ENCODE assay signal across 20 mouse cellular contexts in the genomic region with DNA sequence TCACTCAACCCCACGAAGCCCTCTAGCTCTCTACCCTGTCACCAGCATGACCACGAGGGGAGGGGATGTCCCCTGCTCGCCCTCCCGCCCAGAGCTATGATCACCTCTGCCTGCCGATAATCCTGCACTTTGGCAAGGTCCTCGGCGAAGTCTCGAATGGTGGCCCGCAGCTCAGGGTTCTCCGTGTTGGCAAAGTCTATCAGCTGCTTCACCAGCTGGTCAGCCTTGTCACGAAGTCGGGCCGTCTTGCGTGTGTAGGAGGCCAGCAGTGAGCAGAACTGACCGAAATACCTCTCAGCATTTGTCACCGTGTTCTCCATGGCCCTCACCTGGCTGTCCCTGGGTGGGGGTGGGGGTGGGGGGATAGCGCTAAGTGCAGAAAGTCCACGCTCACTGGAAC. TPM values are rescaled to one million over a fixed set of nuclear protein-coding genes. Genes with fewer than 3 reads are reported as not detected.
DNase-seq lines count a peak whose midpoint lies in the region; ATAC-seq and TF ChIP-seq lines count a peak whose summit lies in the region.
"Had no signal": no experiment of that assay in that cellular context is flagged by ENCODE, and none has a peak within 500 bp of the region (broad histone marks: within the 10 kb centered on the region; RNA-seq: fewer than 3 reads in every experiment).

No protein-coding gene starts in this region.

- peak; percentile 3 for DNase-seq in heart, postnatal 0 days (ENCODE audit: low spot score)
- no peak for DNase-seq in heart, embryonic 10.5 days (ENCODE audit: low spot score)
- peak; percentile 27 for DNase-seq in brain, adult 2 months (ENCODE audit: low read depth, low spot score)
- DNase-seq in kidney, adult 2 months: no peak
- DNase-seq: adrenal gland, adult 2 months; adrenal gland, postnatal 10 days; adrenal gland, postnatal 25 days; cerebellum, adult 11-12 months; cerebellum, adult 2 months; cerebellum, adult 9-10 months; cerebellum, postnatal 25 days had no signal

- ATAC-seq in heart, postnatal 0 days (ENCODE audit: insufficient read depth, low read depth): no peak
- ATAC-seq: forebrain, embryonic 14.5 days; forebrain, embryonic 16.5 days had no signal

- H3K4me1 ChIP-seq in heart, postnatal 0 days (ENCODE audit: control insufficient read depth, insufficient read depth): peaks cover 3% of the 10 kb centered on the region; the same call in 1 of the 2 replicates
- H3K4me1 ChIP-seq in heart, embryonic 10.5 days: peaks cover 34% of the 10 kb centered on the region
- no peaks in the 10 kb centered on the region for H3K4me1 ChIP-seq in kidney, adult 2 months (ENCODE audit: control insufficient read depth, insufficient read depth, low read length)

- H3K4me3 ChIP-seq in heart, postnatal 0 days (ENCODE audit: low read depth, low read length): no peak overlapping the region
- no peak overlapping the region for H3K4me3 ChIP-seq in heart, embryonic 10.5 days
- H3K4me3 ChIP-seq in myocyte: no peak overlapping the region
- H3K4me3 ChIP-seq in kidney, adult 2 months (ENCODE audit: insufficient read depth, low read depth, low read length): no peak overlapping the region
- H3K4me3 ChIP-seq: embryonic facial prominence, embryonic 10.5 days; embryonic facial prominence, embryonic 12.5 days; forebrain, embryonic 12.5 days had no signal

- TF ChIP-seq EP300 in heart, postnatal 0 days (IDR thresholded peaks at IDR 0.05; ENCODE audit: low read depth): no peak

- H3K79me2 ChIP-seq in myocyte (ENCODE audit: control insufficient read depth, insufficient read depth): no peaks in the 10 kb centered on the region

- no peaks in the 10 kb centered on the region for H3K36me3 ChIP-seq in heart, postnatal 0 days (replicated peaks; ENCODE audit: control insufficient read depth, insufficient read depth, low read length)
- H3K36me3 ChIP-seq in heart, embryonic 10.5 days: no peaks in the 10 kb centered on the region
- H3K36me3 ChIP-seq in myocyte (ENCODE audit: control insufficient read depth, insufficient read depth): no peaks in the 10 kb centered on the region
- H3K36me3 ChIP-seq in kidney, adult 2 months (ENCODE audit: control insufficient read depth, insufficient read depth, low read length): no peaks in the 10 kb centered on the region
- H3K36me3 ChIP-seq: embryonic facial prominence, embryonic 10.5 days; embryonic facial prominence, embryonic 12.5 days; forebrain, embryonic 12.5 days had no signal

- no peak overlapping the region for H3K27ac ChIP-seq in heart, postnatal 0 days (ENCODE audit: low read depth)
- H3K27ac ChIP-seq in heart, embryonic 10.5 days: no peak overlapping the region
- H3K27ac ChIP-seq in kidney, adult 2 months (ENCODE audit: insufficient read depth, low read depth, low read length): no peak overlapping the region
- H3K27ac ChIP-seq: embryonic facial prominence, embryonic 10.5 days; embryonic facial prominence, embryonic 12.5 days; forebrain, embryonic 12.5 days had no signal

- no peak for TF ChIP-seq CTCF in heart, postnatal 0 days (IDR thresholded peaks at IDR 0.05; ENCODE audit: low read depth)
- TF ChIP-seq CTCF in kidney, adult 2 months (conservative IDR thresholded peaks at IDR 0.05; ENCODE audit: insufficient read depth, insufficient read length, low read depth, low read length): no peak

- H3K27me3 ChIP-seq in heart, postnatal 0 days (ENCODE audit: control insufficient read depth, insufficient read depth, low read length): peaks cover 38% of the 10 kb centered on the region
- H3K27me3 ChIP-seq in heart, embryonic 10.5 days (ENCODE audit: insufficient read depth, poor library complexity, severe bottlenecking): peaks cover 58% of the 10 kb centered on the region
- H3K27me3 ChIP-seq in myocyte (ENCODE audit: control insufficient read depth, insufficient read depth, insufficient read length): peaks cover 7% of the 10 kb centered on the region
- H3K27me3 ChIP-seq in kidney, adult 2 months (replicated peaks; ENCODE audit: control insufficient read depth, insufficient read depth, low read length): no peaks in the 10 kb centered on the region; the same call in 1 of the 2 replicates

- no peak overlapping the region for H3K4me2 ChIP-seq in heart, postnatal 0 days (ENCODE audit: low read depth, low read length)
- no peak overlapping the region for H3K4me2 ChIP-seq in myocyte (ENCODE audit: low read depth)
- H3K4me2 ChIP-seq: embryonic facial prominence, embryonic 12.5 days; forebrain, embryonic 12.5 days had no signal

- H3ac ChIP-seq in myocyte (ENCODE audit: control insufficient read depth, insufficient read length): no peak overlapping the region

- no peak overlapping the region for H3K9ac ChIP-seq in heart, postnatal 0 days (replicated peaks; ENCODE audit: low read depth, low read length)
- H3K9ac ChIP-seq: embryonic facial prominence, embryonic 12.5 days; forebrain, embryonic 12.5 days had no signal

- no peak for TF ChIP-seq POLR2A in myocyte (IDR thresholded peaks at IDR 0.05; ENCODE audit: insufficient read length, low read depth)
- no peak for TF ChIP-seq POLR2A in kidney, adult 2 months (IDR thresholded peaks at IDR 0.05; ENCODE audit: low read depth, low read length)

- no peaks in the 10 kb centered on the region for H3K9me3 ChIP-seq in heart, postnatal 0 days (replicated peaks; ENCODE audit: control insufficient read depth, low read length)
- no peaks in the 10 kb centered on the region for H3K9me3 ChIP-seq in heart, embryonic 10.5 days
- H3K9me3 ChIP-seq: embryonic facial prominence, embryonic 10.5 days; embryonic facial prominence, embryonic 12.5 days; forebrain, embryonic 12.5 days had no signal

- WGBS in heart, postnatal 0 days: 46% methylated on average over 18 of the region's 18 CpGs
- 42% methylated on average over 18 of the region's 18 CpGs for WGBS in heart, embryonic 10.5 days
- 58% methylated on average over 18 of the region's 18 CpGs for WGBS in kidney, adult 2 months

TF ChIP-seq in myocyte, 11 proteins besides CTCF, POLR2A, EP300 and RAD21:
- TF ChIP-seq MAX (IDR thresholded peaks at IDR 0.05; ENCODE audit: low read depth): no peak
- TF ChIP-seq POLR2AphosphoS2 (IDR thresholded peaks at IDR 0.05; ENCODE audit: insufficient read length, low read depth): no peak
- no peak for TF ChIP-seq TCF12 (IDR thresholded peaks at IDR 0.05; ENCODE audit: insufficient read depth, poor library complexity, severe bottlenecking)
- peak in 1 of 3 experiments; percentile 55 for TF ChIP-seq MYOG (IDR thresholded peaks at IDR 0.05; ENCODE audit: control insufficient read depth in 1 of 3, insufficient read depth in 1 of 3, insufficient read length in 2 of 3, low read depth in 2 of 3)
- no peak for TF ChIP-seq E2F4 (IDR thresholded peaks at IDR 0.05; ENCODE audit: insufficient read depth)
- no peak for TF ChIP-seq REST (IDR thresholded peaks at IDR 0.05; ENCODE audit: insufficient read depth, insufficient read length)
- TF ChIP-seq USF1 (IDR thresholded peaks at IDR 0.05; ENCODE audit: low read depth): no peak
- TF ChIP-seq SRF (IDR thresholded peaks at IDR 0.05; ENCODE audit: control insufficient read depth, insufficient read length, low read depth): no peak
- TF ChIP-seq MYOD1 (IDR thresholded peaks at IDR 0.05; ENCODE audit: control insufficient read depth in 1 of 3, insufficient read length in 2 of 3, low read depth in 2 of 3): peak in 2 of 3 experiments; percentile 68 to 77
- TF ChIP-seq CEBPB (IDR thresholded peaks at IDR 0.05; ENCODE audit: insufficient read depth, poor library complexity, severe bottlenecking): no peak

RNA-seq across cellular contexts. Expression of a gene that starts 2.7 kb away (rescaled TPM):
- not detected in 2 replicates for total RNA-seq in heart, postnatal 0 days (2014; rRNA removed; ENCODE audit: low replicate concordance)
- 0.44 TPM in 1 of 2 replicates, not detected in the other for polyA plus RNA-seq in heart, postnatal 0 days (2015; fragmentation: Nextera tagmentation; extraction: Ambion mirVana)
- 0.16 and 0.31 TPM in 2 replicates for polyA plus RNA-seq in heart, embryonic 10.5 days (2016; fragmentation: Nextera tagmentation; extraction: Ambion mirVana)
- not detected for polyA plus RNA-seq in myocyte (2012; fragmentation: generic; extraction: Trizol)
- not detected in 2 replicates for polyA plus RNA-seq in kidney, adult 2 months (2012; rRNA removed)
- total RNA-seq: ES-E14, MEL had no signal
- polyA plus RNA-seq: C2C12 had no signal

RNA-seq across cellular contexts. Expression of a gene that starts 53.6 kb away (rescaled TPM):
- 18.7 and 30.8 TPM in 2 replicates for total RNA-seq in heart, postnatal 0 days (2014; rRNA removed; ENCODE audit: low replicate concordance)
- polyA plus RNA-seq in heart, postnatal 0 days (2015; fragmentation: Nextera tagmentation; extraction: Ambion mirVana): 4.1 and 5.4 TPM in 2 replicates
- 12.2 and 13.7 TPM in 2 replicates for polyA plus RNA-seq in heart, embryonic 10.5 days (2016; fragmentation: Nextera tagmentation; extraction: Ambion mirVana)
- polyA plus RNA-seq in myocyte (2012; fragmentation: generic; extraction: Trizol): 14.7 TPM
- polyA plus RNA-seq in kidney, adult 2 months (2012; rRNA removed): 14.8 and 15.6 TPM in 2 replicates

Comparison
In these comparisons a context has a peak if more than half of its experiments do, and no peak if none do; other contexts are left out.
1. DNase-seq: peak in heart, postnatal 0 days (single experiment) and brain, adult 2 months (single experiment); none in heart, embryonic 10.5 days (single experiment) and kidney, adult 2 months (single experiment).